Mouse (Mus musculus) G1E (cell line): ENCODE measurements around the gene Usp30.

Experiments used
- CTCF ChIP-seq: IDR thresholded peaks from 2 replicates; pipeline ENCODE4 v1.5.1; 2012; ENCODE audit warnings: low read depth, low read length, inconsistent platforms, mixed read lengths
- GATA1 ChIP-seq: IDR thresholded peaks from 2 replicates; pipeline ENCODE4 v1.6.1; 2012; ENCODE audit warnings: borderline replicate concordance, low read length, inconsistent platforms, mixed read lengths
- TAL1 ChIP-seq: conservative IDR thresholded peaks from 2 replicates; pipeline ENCODE4 v1.6.1; 2012; ENCODE audit warnings: low read depth, low read length, inconsistent platforms, mixed read lengths

DNA sequence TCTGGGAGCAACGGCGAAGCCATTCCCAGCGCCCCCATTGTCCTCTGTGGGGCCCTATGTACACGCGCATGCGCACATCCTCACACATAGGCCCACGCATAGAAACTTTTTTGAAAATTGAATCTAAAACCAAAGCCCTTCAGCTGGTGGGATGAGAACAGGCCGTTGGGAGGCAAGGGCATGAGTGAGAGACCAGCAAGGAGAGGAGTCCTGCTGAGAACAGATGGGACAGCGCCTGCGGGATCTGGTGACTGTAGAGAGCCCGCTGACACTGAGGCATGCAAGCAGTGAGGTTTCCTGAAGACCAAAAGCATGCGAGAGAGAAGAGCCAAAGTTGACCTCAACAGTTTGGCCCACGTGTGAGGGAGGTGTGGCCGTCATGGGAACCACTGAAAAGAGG, 20.2 kb downstream of the Usp30 start:
- TF ChIP-seq GATA1 (no peak), CTCF (no peak), TAL1 (no peak)
